Mouse (Mus musculus) bone marrow macrophage, adult 2 months (primary cell): ENCODE measurements around the gene Chchd3. TPM values are rescaled to one million over a fixed set of nuclear protein-coding genes. Genes with fewer than 3 reads are reported as not detected.

Source experiments
- H3K27ac ChIP-seq: 2 replicates; pipeline ENCODE4 v1.5.1; 2012; ENCODE audit warnings: low read depth, low read length; ENCODE audit not compliant: insufficient read depth
- H3K4me1 ChIP-seq: 2 replicates; pipeline ENCODE4 v1.6.1; 2012; ENCODE audit warnings: low read length; ENCODE audit not compliant: control insufficient read depth, insufficient read depth
- H3K4me3 ChIP-seq: 2 replicates; pipeline ENCODE4 v1.5.1; 2012; ENCODE audit warnings: mild to moderate bottlenecking, low read length, moderate library complexity; ENCODE audit not compliant: insufficient read depth
- CTCF ChIP-seq: IDR thresholded peaks from 2 replicates; pipeline ENCODE4 v1.5.1; 2012; ENCODE audit warnings: low read depth, mild to moderate bottlenecking, low read length, moderate library complexity
- POLR2A ChIP-seq: IDR thresholded peaks from 2 replicates; pipeline ENCODE4 v1.6.1; 2012; ENCODE audit warnings: mild to moderate bottlenecking, low read depth, low read length, borderline replicate concordance
- polyA plus RNA-seq: library from polyadenylated mRNA; stranded (reverse); fragments of >200 nt; gene quantifications from 2 replicates; pipeline ENCODE4 v1.2.4, GENCODE M21; 2012; ENCODE audit not compliant: missing spikeins, insufficient read depth, insufficient read length

The Chchd3 gene
- 52.9 and 63.4 TPM in 2 replicates for polyA plus RNA-seq

DNA sequence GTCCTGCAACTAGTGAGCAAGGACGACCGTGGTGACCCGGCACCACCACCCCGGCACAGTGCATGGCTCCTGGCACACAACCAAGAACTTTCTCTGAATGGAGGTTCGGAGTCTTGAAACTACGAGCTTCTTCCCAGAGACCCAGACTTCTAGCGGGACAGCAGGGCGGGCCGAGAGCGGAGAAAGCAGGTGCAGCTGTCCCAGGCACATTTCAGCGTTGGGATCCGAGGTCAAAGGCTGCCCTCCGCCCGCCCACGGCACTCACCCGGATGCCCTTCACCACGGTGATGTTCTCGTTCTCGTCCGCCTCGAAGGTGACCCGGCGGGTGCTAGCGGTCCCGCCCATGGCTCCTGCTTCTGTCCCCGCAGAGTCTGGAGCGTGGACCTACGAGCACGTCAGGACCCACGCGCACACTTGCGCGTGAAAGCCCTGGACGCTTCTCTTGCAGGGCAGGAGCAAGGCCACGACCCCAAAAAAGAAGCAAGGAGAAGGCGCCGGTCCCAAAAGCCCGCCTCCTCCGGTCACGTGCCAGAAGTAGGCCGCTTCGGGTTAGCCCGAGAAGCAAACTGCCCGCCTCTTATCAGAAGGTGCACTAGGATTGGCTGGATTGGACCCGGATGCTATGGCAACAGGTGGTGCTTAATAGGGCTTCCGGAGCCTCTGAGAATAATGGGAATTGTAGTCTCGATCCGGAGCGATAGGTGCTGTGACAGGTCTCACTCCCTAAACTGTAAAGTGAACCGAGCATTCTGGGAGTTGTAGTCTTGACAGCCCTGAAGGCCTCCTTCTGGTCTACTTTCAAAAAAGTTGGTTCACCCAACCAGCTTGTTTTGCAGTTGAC lies at the start of gene Chchd3:
TSS of gene Chchd3 (minus strand) at position 526 of the 842 bp plus-strand sequence.
- Histone ChIP-seq H3K4me3 (peak within 1 kb of the TSS; percentile 98), H3K27ac (peak within 1 kb of the TSS; percentile 51), H3K4me1 (peaks cover 2% of the 10 kb centered on the region; the same call in 1 of the 2 replicates)
- peak; percentile 25; the same call in 1 of the 2 replicates for TF ChIP-seq POLR2A
- TF ChIP-seq CTCF: no peak

DNA sequence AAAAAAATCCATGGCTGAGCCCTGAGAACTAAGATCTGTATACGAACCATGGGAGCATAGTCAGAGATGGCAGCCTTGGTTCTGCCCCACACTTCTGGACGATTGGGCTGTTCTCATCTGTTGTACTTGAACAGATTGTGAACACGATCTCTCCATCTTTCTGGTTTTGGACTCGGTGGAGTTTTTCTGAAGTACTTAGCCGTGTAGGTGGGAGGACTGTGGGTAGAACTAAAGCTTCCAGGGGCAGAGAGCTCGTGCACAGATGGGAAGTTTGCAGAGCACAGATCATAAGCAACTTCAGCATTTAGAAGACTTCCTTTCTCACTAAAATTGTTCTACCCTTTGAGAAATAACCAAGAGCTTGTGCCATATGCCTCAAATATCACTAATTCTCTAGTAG lies 44.6 kb upstream of the Chchd3 start:
- Histone ChIP-seq H3K27ac (no peak overlapping the region), H3K4me1 (no peaks in the 10 kb centered on the region), H3K4me3 (no peak overlapping the region)
- TF ChIP-seq CTCF: no peak
- no peak for TF ChIP-seq POLR2A

DNA sequence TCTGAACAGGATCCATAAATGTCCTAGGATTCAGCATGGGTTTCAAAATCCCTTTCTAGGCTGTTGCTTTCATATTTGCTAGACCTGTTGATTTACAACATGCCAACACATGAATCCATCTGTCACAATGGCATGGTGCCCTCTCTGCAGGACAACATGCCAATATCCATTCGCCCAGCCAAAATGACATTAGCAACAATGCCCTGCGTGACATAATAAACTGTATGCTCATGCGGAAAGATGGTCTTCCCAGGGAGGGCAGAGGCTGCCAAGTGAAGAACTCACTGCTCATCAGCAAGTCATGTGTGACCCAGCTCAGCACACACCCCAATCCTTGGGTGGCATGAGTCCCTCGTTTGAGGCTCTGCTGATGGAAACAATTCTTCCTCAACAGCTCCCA lies 38.8 kb upstream of the Chchd3 start:
- H3K4me3 ChIP-seq: no peak overlapping the region
- no peak for TF ChIP-seq CTCF
- no peak for TF ChIP-seq POLR2A
- H3K27ac ChIP-seq: no peak overlapping the region
- no peaks in the 10 kb centered on the region for H3K4me1 ChIP-seq

DNA sequence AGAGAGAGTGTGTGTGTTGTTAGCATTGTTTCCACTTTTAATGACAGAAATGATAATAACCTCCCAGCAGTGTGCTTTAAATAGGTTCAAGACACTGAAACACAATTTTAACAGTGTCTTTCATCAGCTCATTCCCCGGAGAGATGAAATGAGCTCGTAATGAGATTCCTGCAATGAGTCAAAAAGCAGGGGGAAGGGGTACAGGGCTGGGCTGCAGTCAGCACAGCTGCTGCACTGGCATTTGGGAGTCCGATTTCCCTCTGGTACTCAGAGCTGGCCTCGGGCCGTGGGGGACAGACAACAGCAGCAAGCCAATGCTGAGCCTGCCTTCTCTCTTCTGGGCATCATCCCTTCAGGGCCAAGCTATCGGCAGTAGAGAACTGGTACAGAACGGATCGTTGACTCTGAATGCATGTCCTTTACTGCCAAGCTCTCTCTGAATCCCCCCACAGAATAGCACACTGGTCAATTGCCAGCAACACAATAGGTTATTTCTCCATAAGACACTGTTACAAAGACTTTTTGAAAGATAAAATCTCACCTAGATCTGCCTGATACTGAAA lies 34.7 kb upstream of the Chchd3 start:
- Histone ChIP-seq H3K4me1 (no peaks in the 10 kb centered on the region), H3K27ac (no peak overlapping the region), H3K4me3 (no peak overlapping the region)
- no peak for TF ChIP-seq POLR2A
- TF ChIP-seq CTCF: no peak

DNA sequence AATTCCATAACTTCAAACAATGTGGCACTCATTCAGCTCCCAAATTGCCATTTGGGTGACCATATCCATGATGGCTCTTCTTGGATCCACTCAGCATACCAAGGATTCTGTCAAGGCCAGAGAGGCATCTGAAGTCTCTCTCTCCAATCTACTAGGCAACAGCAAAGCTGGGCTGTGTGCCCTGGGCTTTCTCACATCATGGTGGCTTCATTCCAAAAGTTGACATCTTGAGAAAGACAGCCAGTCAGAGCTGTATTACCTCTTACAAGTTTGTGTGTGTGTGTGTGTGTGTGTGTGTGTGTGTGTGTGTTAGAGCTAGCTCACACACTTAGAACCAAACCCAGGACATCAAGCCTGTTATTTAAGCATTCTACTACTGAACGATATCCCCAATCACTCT lies 20.1 kb upstream of the Chchd3 start:
- no peaks in the 10 kb centered on the region for H3K4me1 ChIP-seq
- H3K4me3 ChIP-seq: no peak overlapping the region
- TF ChIP-seq CTCF (no peak), POLR2A (no peak)
- H3K27ac ChIP-seq: no peak overlapping the region

DNA sequence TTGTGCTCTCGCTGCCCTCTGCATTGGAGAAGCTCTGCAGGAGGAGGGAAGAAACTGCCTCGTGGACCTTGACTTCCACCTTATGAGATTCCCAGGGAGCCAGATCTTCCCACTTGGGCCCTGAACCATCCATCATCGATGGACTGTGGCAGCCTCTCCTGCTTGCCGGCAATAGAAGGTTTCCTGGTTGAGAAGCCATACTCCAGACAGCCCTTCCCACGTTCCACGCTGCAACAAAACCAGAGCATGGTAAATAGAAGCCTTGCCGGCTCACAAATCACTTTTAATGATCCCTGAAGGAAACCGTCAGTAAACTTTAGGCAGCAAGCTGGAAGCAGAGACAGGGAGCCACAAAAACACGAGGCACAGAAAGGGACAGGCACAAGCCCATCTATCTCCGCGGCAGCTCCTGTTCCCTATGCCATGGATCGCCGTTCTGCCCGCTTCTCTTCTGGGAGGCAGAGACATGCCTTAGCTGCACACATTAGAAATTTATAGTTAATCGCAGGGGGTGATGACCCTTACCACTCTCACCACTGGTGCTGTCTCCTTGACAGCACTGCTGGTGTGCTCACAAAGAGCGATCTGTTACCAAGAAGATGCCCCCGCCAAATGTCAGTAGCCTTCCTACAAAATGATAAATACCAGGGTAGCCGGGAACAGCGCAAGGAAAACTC lies 18.3 kb upstream of the Chchd3 start:
- Histone ChIP-seq H3K4me1 (no peaks in the 10 kb centered on the region), H3K4me3 (no peak overlapping the region), H3K27ac (no peak overlapping the region)
- TF ChIP-seq CTCF (no peak), POLR2A (no peak)

DNA sequence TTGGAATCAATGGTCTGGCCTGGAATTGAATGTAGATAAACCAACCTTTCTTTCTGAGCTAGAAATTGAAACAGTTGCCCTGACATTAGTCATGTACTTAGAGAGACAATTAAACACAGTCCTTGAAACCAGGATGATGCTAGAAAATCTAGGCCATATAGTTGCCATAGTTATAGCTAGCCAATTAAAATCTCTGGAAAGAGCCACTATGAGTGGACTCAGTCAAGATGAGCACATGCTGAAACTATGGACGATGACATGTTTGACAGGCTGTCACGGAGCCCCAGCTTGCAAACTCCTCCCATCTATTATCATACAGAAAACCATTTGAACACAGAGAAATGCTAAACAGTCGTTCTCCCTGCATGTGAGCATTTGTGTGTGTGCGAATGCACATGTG lies 6.4 kb upstream of the Chchd3 start:
- no peaks in the 10 kb centered on the region for H3K4me1 ChIP-seq

DNA sequence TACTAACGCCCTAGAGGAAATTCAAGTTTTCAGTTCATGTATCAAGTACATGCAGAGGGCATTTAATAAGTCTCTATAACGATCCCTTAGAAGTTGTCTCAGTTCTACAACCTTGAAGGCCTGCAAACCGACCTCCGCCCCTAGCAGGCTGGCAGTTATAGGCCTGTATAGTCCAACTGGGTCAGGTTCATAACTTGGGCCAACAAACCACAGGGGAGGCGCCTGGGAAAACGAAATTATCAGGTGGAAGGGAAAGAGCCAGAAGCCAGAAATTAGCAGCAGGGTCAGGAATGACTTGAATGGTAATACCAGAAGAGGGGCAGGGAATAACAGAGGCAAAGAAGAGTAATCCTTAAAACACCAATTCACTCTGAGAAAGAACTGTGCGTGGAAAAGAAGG lies 784 bp downstream of the Chchd3 start:
- H3K4me1 ChIP-seq: peaks cover 2% of the 10 kb centered on the region; the same call in 1 of the 2 replicates
- TF ChIP-seq POLR2A (no peak), CTCF (no peak)
- H3K27ac ChIP-seq: no peak overlapping the region
- H3K4me3 ChIP-seq: peak overlapping the region; percentile 98

More for the DNA sequence above, 6.4 kb upstream of the Chchd3 start:
- H3K4me3 ChIP-seq: no peak overlapping the region
- H3K27ac ChIP-seq: no peak overlapping the region
- TF ChIP-seq POLR2A (no peak), CTCF (no peak)

DNA sequence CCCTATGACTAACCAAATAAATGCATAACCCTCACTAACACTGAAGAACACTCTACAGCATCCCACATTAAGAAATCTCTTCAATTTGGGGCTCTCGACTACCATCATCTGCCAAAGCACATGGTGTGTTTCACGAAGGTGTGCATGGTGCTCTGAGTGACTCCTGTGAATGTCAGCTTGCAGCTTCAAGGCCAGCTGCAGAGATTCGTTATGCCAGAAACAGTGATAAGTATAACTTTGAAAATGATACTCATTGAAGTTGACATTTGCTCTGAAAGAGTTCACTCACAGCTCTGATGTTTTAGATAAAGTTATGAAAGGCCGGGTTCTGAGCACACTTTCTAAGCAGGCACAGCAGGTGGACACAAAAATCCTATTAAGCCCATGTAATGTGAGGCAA lies 3.7 kb downstream of the Chchd3 start:
- Histone ChIP-seq H3K4me3 (no peak overlapping the region), H3K27ac (no peak overlapping the region), H3K4me1 (peaks cover 4% of the 10 kb centered on the region; the same call in 1 of the 2 replicates)
- TF ChIP-seq POLR2A (no peak), CTCF (no peak)

DNA sequence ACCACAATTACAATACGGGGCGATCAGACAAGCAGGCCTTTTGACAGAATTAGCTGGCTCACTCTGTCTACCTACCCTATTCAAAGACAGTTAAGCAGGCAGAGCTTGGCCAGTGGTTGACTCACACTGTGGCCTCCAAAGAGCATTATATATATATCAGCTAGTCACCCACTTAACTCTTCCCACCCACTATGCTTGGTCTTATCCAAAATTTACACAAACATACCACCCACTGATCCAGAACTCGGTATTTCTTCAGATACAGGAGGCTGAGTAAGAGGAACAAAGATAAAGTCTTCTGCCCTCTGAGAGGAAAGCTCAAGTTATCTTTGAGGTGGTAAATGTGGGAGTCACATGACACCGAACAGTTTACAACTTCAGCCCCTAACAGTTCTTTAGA lies 4.4 kb downstream of the Chchd3 start:
- peaks cover 4% of the 10 kb centered on the region; the same call in 1 of the 2 replicates for H3K4me1 ChIP-seq
- TF ChIP-seq POLR2A (no peak), CTCF (no peak)
- H3K4me3 ChIP-seq: no peak overlapping the region
- no peak overlapping the region for H3K27ac ChIP-seq
